Mouse (Mus musculus) megakaryocyte, embryonic 14.5 days (primary cell): ENCODE data around the gene Sh3pxd2b. TPM values are rescaled to one million over a fixed set of nuclear protein-coding genes. Genes with fewer than 3 reads are reported as not detected.

Experiments used
- H3K27me3 ChIP-seq: replicated peaks from 2 replicates; pipeline ENCODE3; 2012; ENCODE audit warnings: inconsistent platforms
- H3K36me3 ChIP-seq: replicated peaks from 2 replicates; pipeline ENCODE3; 2012; ENCODE audit warnings: low read length, inconsistent platforms, mixed read lengths
- H3K4me1 ChIP-seq: 2 replicates; pipeline ENCODE4 v1.6.1; 2012; ENCODE audit warnings: inconsistent platforms
- H3K4me3 ChIP-seq: replicated peaks from 2 replicates; pipeline ENCODE3; 2012; ENCODE audit warnings: moderate library complexity, mild to moderate bottlenecking, inconsistent platforms
- H3K9me3 ChIP-seq: 2 replicates; pipeline ENCODE4 v1.6.1; 2012; ENCODE audit warnings: inconsistent platforms
- FLI1 ChIP-seq: IDR thresholded peaks from 2 replicates; pipeline ENCODE4 v1.6.1; 2012; ENCODE audit warnings: low read length, inconsistent platforms, mixed read lengths
- GATA1 ChIP-seq: IDR thresholded peaks from 3 replicates; pipeline ENCODE4 v1.6.1; 2012; ENCODE audit warnings: mixed read lengths, low read length, inconsistent platforms, borderline replicate concordance
- polyA plus RNA-seq: library from polyadenylated mRNA; stranded (reverse); fragments of >175 nt; gene quantifications from 2 replicates; pipeline ENCODE4 v1.2.3, GENCODE M21; 2012; ENCODE audit warnings: low replicate concordance; ENCODE audit not compliant: insufficient read depth

Gene Sh3pxd2b
- polyA plus RNA-seq, 1 experiment, result 2.1 TPM

GRCm38 (mm10) chr11:32474725-32475124 lies 127.1 kb downstream of the Sh3pxd2b start:
- Histone ChIP-seq H3K36me3 (no peaks in the 10 kb centered on the region), H3K9me3 (no peaks in the 10 kb centered on the region), H3K4me3 (no peak overlapping the region), H3K27me3 (no peaks in the 10 kb centered on the region), H3K4me1 (peaks cover 27% of the 10 kb centered on the region)
- TF ChIP-seq GATA1 (no peak), FLI1 (no peak)

- TF ChIP-seq FLI1 (no peak), GATA1 (no peak)
- Histone ChIP-seq H3K9me3 (no peaks in the 10 kb centered on the region), H3K27me3 (no peaks in the 10 kb centered on the region), H3K4me3 (no peak overlapping the region), H3K36me3 (no peaks in the 10 kb centered on the region), H3K4me1 (peaks cover 32% of the 10 kb centered on the region)
Measured at GRCm38 (mm10) chr11:32475487-32476236, 128.0 kb downstream of the Sh3pxd2b start.

Other genes with a start within 250 kb of the Sh3pxd2b start
- not detected in 2 replicates for gene Il9r, start 147.5 kb upstream of the Sh3pxd2b start, polyA plus RNA-seq
- 15.1 and 78.7 TPM in 2 replicates for gene Snrnp25, start 142.4 kb upstream of the Sh3pxd2b start, polyA plus RNA-seq
- gene Rhbdf1, start 125.5 kb upstream of the Sh3pxd2b start, polyA plus RNA-seq, result 16.1 and 37.2 TPM in 2 replicates
- gene Mpg, start 121.3 kb upstream of the Sh3pxd2b start, polyA plus RNA-seq, result 3.6 and 8.8 TPM in 2 replicates
- gene Nprl3, start 80.1 kb upstream of the Sh3pxd2b start, polyA plus RNA-seq, result 14.4 and 52.1 TPM in 2 replicates
- not detected in 2 replicates for gene Hba-x, start 71.4 kb upstream of the Sh3pxd2b start, polyA plus RNA-seq
- gene Hba-a1, start 64.3 kb upstream of the Sh3pxd2b start, polyA plus RNA-seq, result 5,345 and 12,498 TPM in 2 replicates
- 2.9 TPM in 1 of 2 replicates, not detected in the other for gene Hbq1b, start 60.9 kb upstream of the Sh3pxd2b start, polyA plus RNA-seq
- gene Hba-a2, start 51.3 kb upstream of the Sh3pxd2b start, polyA plus RNA-seq, result 578 and 1,883 TPM in 2 replicates
- not detected in 2 replicates for gene Hbq1a, start 47.8 kb upstream of the Sh3pxd2b start, polyA plus RNA-seq
- gene Ubtd2, start 107.5 kb downstream of the Sh3pxd2b start, polyA plus RNA-seq, result 0.96 TPM in 1 of 2 replicates, not detected in the other
- 0.38 TPM in 1 of 2 replicates, not detected in the other for gene Efcab9, start 184.3 kb downstream of the Sh3pxd2b start, polyA plus RNA-seq
- gene Stk10, start 185.5 kb downstream of the Sh3pxd2b start, polyA plus RNA-seq, result 21.6 and 28.3 TPM in 2 replicates